Mouse (Mus musculus) left cerebral cortex, postnatal 36 days (tissue): ENCODE results near the gene Prim2. TPM values are rescaled to one million over a fixed set of nuclear protein-coding genes. Genes with fewer than 3 reads are reported as not detected.
A peak's percentile ranks its signal among the peaks of the same experiment; 100 is the strongest.

Experiments
- DNase-seq, 2 experiments: peaks; one replicate each; pipeline ENCODE4 v3.0.0; 2021 to 2022; ENCODE audit warnings: low spot score in 2 of 2, mixed read lengths in 1 of 2
- intact Hi-C: fragments of 180-260 bp; cut with DNase I; formaldehyde crosslinking; loops from one replicate; pipeline ENCODE4 v1.15.1; 2025
- total RNA-seq, 2 experiments: library from RNA; stranded (reverse); gene quantifications; 2 replicates each; pipeline ENCODE4 v1.2.3; 2021

Prim2 gene
- total RNA-seq, 2 experiments from 2014 or later = 6.3 to 7.1 TPM

- intact Hi-C loops = no loop called here
- no peak for DNase-seq
These were observed 91.0 kb downstream of the Prim2 start for GRCm38 (mm10) chr1:33578593-33578992.

- DNase-seq = no peak
- intact Hi-C loops = no loop called here
These were observed 95.1 kb downstream of the Prim2 start for GRCm38 (mm10) chr1:33574459-33574858.

GRCm38 (mm10) chr1:33565764-33566401 is 103.7 kb downstream of the Prim2 start:
- intact Hi-C loops = no loop called here
- DNase-seq = no peak

- intact Hi-C loops = no loop called here
- no peak for DNase-seq
These were observed 105.6 kb downstream of the Prim2 start for GRCm38 (mm10) chr1:33564032-33564431.

- no peak for DNase-seq
- intact Hi-C loops = no loop called here
These were observed 106.0 kb downstream of the Prim2 start for GRCm38 (mm10) chr1:33563611-33564010.

- intact Hi-C loops = no loop called here
- DNase-seq = no peak
These were observed 113.0 kb downstream of the Prim2 start for GRCm38 (mm10) chr1:33556638-33557037.

- DNase-seq = no peak
- intact Hi-C loops = no loop called here
These were observed 114.0 kb downstream of the Prim2 start for GRCm38 (mm10) chr1:33555626-33556025.

GRCm38 (mm10) chr1:33551350-33551749 is 118.2 kb downstream of the Prim2 start:
- DNase-seq = no peak
- intact Hi-C loops = no loop called here

- no peak for DNase-seq
- intact Hi-C loops = no loop called here
These were observed 127.9 kb downstream of the Prim2 start for GRCm38 (mm10) chr1:33541708-33542107.

GRCm38 (mm10) chr1:33537948-33538347 is 131.6 kb downstream of the Prim2 start:
- intact Hi-C loops = no loop called here
- DNase-seq = no peak

- intact Hi-C loops = no loop called here
- no peak for DNase-seq
These were observed 133.2 kb downstream of the Prim2 start for GRCm38 (mm10) chr1:33536272-33537004.

GRCm38 (mm10) chr1:33535140-33535686 is 134.4 kb downstream of the Prim2 start:
- DNase-seq = no peak
- intact Hi-C loops = no loop called here

GRCm38 (mm10) chr1:33531860-33532259 is 137.7 kb downstream of the Prim2 start:
- intact Hi-C loops = no loop called here
- DNase-seq = no peak

GRCm38 (mm10) chr1:33531097-33531856 is 138.3 kb downstream of the Prim2 start:
- intact Hi-C loops = no loop called here
- DNase-seq = no peak

GRCm38 (mm10) chr1:33530491-33530890 is 139.1 kb downstream of the Prim2 start:
- no peak for DNase-seq
- intact Hi-C loops = no loop called here

- DNase-seq = peak; percentile 14 to 32
- intact Hi-C loops = no loop called here
These were observed 139.9 kb downstream of the Prim2 start for GRCm38 (mm10) chr1:33529543-33530232.

- no peak for DNase-seq
- intact Hi-C loops = no loop called here
These were observed 142.2 kb downstream of the Prim2 start for GRCm38 (mm10) chr1:33527352-33527863.

GRCm38 (mm10) chr1:33523223-33523622 is 146.4 kb downstream of the Prim2 start:
- no peak for DNase-seq
- intact Hi-C loops = no loop called here

- no peak for DNase-seq
- intact Hi-C loops = no loop called here
These were observed 154.5 kb downstream of the Prim2 start for GRCm38 (mm10) chr1:33515124-33515523.

- intact Hi-C loops = no loop called here
- no peak for DNase-seq
These were observed 158.3 kb downstream of the Prim2 start for GRCm38 (mm10) chr1:33511310-33511709.
